Mouse (Mus musculus) hindbrain, embryonic 13.5 days (tissue): ENCODE measurements around the gene Nfic. TPM values are rescaled to one million over a fixed set of nuclear protein-coding genes. Genes with fewer than 3 reads are reported as not detected.
A peak's percentile ranks its signal among the peaks of the same experiment; 100 is the strongest.

Experiments
- ATAC-seq: fragments of 200-750 bp; cut with Nextera tagmentation; 2 replicates; pipeline ENCODE4 v1.8.0; 2017; ENCODE audit warnings: moderate TSS enrichment; ENCODE audit not compliant: low FRiP score
- H3K27ac ChIP-seq: fragments of 300-500 bp; sonication (generic); 2 replicates; pipeline ENCODE4 v1.5.1; 2015; ENCODE audit warnings: inconsistent platforms, mild to moderate bottlenecking, moderate library complexity
- H3K27me3 ChIP-seq: fragments of 300-500 bp; sonication (generic); 2 replicates; pipeline ENCODE4 v1.6.1; 2015; ENCODE audit warnings: mild to moderate bottlenecking, inconsistent platforms
- H3K36me3 ChIP-seq: fragments of 300-500 bp; sonication (generic); 2 replicates; pipeline ENCODE4 v1.6.1; 2015; ENCODE audit warnings: mild to moderate bottlenecking, inconsistent platforms
- H3K4me1 ChIP-seq: fragments of 300-500 bp; sonication (generic); replicated peaks from 2 replicates; pipeline ENCODE4 v1.6.1; 2015; ENCODE audit warnings: inconsistent platforms
- H3K4me2 ChIP-seq: fragments of 300-500 bp; sonication (generic); 2 replicates; pipeline ENCODE4 v1.6.1; 2015; ENCODE audit warnings: inconsistent platforms, mild to moderate bottlenecking, moderate library complexity
- H3K4me3 ChIP-seq: fragments of 300-500 bp; sonication (generic); 2 replicates; pipeline ENCODE4 v1.5.1; 2015; ENCODE audit warnings: mild to moderate bottlenecking, inconsistent platforms
- H3K9ac ChIP-seq: fragments of 300-500 bp; sonication (generic); 2 replicates; pipeline ENCODE4 v1.6.1; 2015; ENCODE audit warnings: mild to moderate bottlenecking, inconsistent platforms
- H3K9me3 ChIP-seq: fragments of 300-500 bp; sonication (generic); 2 replicates; pipeline ENCODE4 v1.6.1; 2016; ENCODE audit warnings: inconsistent platforms
- WGBS: fragments of 180-500 bp; shearing (Covaris S2); methylation state at CpG from one replicate; pipeline ENCODE4 v1.1.7; 2015; 5-methylcytosine and 5-hydroxymethylcytosine counted together
- polyA plus RNA-seq: library from polyadenylated mRNA; unstranded; fragments of >200 nt; fragmentation: Nextera tagmentation; extraction: Ambion mirVana; gene quantifications from 2 replicates; pipeline ENCODE4 v1.2.1, GENCODE M21; 2015

Nfic gene
- polyA plus RNA-seq, 1 experiment from 2014 or later = 21.3 TPM

DNA sequence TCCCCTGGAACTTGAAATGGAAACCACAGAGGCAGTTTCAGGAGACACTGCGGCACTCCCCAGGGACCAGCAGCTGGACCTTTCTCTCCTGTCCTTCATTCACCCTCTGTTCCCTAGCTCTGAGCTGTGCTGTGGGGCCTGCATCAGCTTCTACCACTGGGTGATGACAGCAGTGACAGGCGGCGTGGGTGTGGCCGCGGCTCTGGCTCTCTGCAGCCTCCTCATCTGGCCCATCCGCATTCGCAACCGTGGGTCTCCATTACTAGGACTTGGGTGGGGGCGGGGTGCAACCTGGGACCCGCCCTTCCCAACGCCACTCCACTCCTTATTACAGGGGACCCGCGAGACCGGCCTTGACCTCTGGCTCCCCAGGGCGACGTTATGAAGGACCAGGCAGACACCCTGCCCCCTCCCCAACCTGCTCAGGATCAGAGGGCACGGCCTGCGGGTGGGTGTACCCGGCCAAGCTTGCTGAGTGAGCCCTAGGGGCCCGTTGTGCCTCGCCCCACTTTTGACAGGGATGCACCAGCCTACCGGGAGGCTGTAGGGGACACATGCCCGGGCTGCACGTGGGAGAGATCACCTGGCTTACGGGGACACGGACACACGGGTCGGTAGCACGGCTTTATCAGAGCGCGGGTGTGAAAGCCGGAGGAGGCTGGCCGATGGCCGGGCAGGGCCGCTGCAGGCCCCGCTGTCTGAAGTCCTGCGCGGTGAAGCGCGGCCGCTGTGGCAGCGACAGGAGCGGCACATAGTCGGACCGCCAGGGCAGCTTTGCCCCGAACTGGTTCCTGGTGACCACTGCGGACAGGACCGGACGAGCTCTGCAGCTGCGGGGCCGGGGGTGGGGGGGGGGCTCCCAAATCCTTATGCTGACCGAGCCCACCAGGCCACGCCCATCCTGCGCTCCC, 91.7 kb downstream of the Nfic start:
- peak overlapping the region; percentile 63 for H3K9ac ChIP-seq
- no peak for ATAC-seq
- 10% methylated on average over 54 of the region's 54 CpGs for WGBS
- H3K4me2 ChIP-seq = peak overlapping the region; percentile 52
- peaks cover 43% of the 10 kb centered on the region for H3K36me3 ChIP-seq
- peak overlapping the region; percentile 30 for H3K4me3 ChIP-seq
- H3K27ac ChIP-seq = no peak overlapping the region
- no peaks in the 10 kb centered on the region for H3K9me3 ChIP-seq
- H3K27me3 ChIP-seq = peaks cover 42% of the 10 kb centered on the region
- H3K4me1 ChIP-seq = peaks cover 54% of the 10 kb centered on the region

- H3K4me1 ChIP-seq = peaks cover 64% of the 10 kb centered on the region
These were observed 93.0 kb downstream of the Nfic start for GRCm38 (mm10) chr10:81362336-81362949.

GRCm38 (mm10) chr10:81360721-81361120, 94.7 kb downstream of the Nfic start:
- H3K4me3 ChIP-seq = no peak overlapping the region
- no peak overlapping the region for H3K4me2 ChIP-seq
- WGBS = 68% methylated on average over 8 of the region's 8 CpGs
- peaks cover 56% of the 10 kb centered on the region for H3K4me1 ChIP-seq
- peaks cover 15% of the 10 kb centered on the region for H3K36me3 ChIP-seq
- H3K9ac ChIP-seq = peak overlapping the region; percentile 43; the same call in 1 of the 2 replicates
- H3K27ac ChIP-seq = no peak overlapping the region
- peaks cover 43% of the 10 kb centered on the region for H3K27me3 ChIP-seq
- no peaks in the 10 kb centered on the region for H3K9me3 ChIP-seq
- ATAC-seq = no peak

More at GRCm38 (mm10) chr10:81362336-81362949, 93.0 kb downstream of the Nfic start:
- Histone ChIP-seq H3K27me3 (peaks cover 44% of the 10 kb centered on the region), H3K36me3 (peaks cover 31% of the 10 kb centered on the region), H3K4me3 (no peak overlapping the region), H3K4me2 (no peak overlapping the region), H3K9me3 (no peaks in the 10 kb centered on the region), H3K27ac (no peak overlapping the region), H3K9ac (no peak overlapping the region)
- 79% methylated on average over 12 of the region's 12 CpGs for WGBS
- no peak for ATAC-seq

- Histone ChIP-seq H3K9ac (peak overlapping the region; percentile 83), H3K9me3 (no peaks in the 10 kb centered on the region), H3K4me2 (peak overlapping the region; percentile 91), H3K27ac (no peak overlapping the region), H3K4me3 (peak overlapping the region; percentile 59; the same call in 1 of the 2 replicates), H3K27me3 (peaks cover 27% of the 10 kb centered on the region), H3K4me1 (peaks cover 38% of the 10 kb centered on the region), H3K36me3 (peaks cover 15% of the 10 kb centered on the region)
- ATAC-seq = no peak
- 58% methylated on average over 1 of the region's 1 CpGs for WGBS
These were observed 96.6 kb downstream of the Nfic start for GRCm38 (mm10) chr10:81358841-81359240.

DNA sequence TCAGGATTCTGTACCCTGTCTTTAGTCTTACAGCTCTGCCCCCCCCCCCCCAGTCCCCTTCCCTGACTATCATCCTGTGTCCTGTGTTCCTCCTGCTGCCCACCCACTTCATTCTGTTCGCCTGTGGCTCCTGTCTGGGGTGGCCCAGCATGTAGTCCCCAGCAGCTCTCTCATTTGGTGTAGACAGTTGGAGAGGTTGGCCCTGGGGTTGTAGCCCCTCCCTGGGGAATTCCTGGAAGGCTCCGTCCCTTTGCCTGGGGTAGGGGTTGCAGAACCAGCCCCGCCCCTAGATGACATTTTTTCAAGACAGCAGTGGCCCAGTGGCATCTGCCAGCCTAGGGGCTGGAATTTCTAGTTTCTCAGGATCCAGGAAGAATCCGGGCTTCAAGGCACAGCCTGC, 97.2 kb downstream of the Nfic start:
- WGBS = 28% methylated on average over 4 of the region's 4 CpGs
- Histone ChIP-seq H3K27me3 (peaks cover 21% of the 10 kb centered on the region), H3K9ac (peak overlapping the region; percentile 83), H3K4me3 (peak overlapping the region; percentile 59), H3K27ac (no peak overlapping the region), H3K36me3 (peaks cover 15% of the 10 kb centered on the region), H3K4me1 (peaks cover 32% of the 10 kb centered on the region), H3K4me2 (peak overlapping the region; percentile 91), H3K9me3 (no peaks in the 10 kb centered on the region)
- ATAC-seq = 0 out of 2 replicates have a peak, but pooled peaks have one; percentile 6

GRCm38 (mm10) chr10:81356991-81357844, 98.2 kb downstream of the Nfic start, which contains the start of gene Mfsd12:
Mfsd12 (plus strand) TSS chr10:81357491.
- Histone ChIP-seq H3K4me3 (peak within 1 kb of the TSS; percentile 59), H3K4me1 (peaks cover 32% of the 10 kb centered on the region), H3K27me3 (peaks cover 14% of the 10 kb centered on the region), H3K36me3 (peaks cover 10% of the 10 kb centered on the region), H3K27ac (peak within 1 kb of the TSS; percentile 45; the same call in 1 of the 2 replicates), H3K9me3 (no peaks in the 10 kb centered on the region), H3K9ac (peak within 1 kb of the TSS; percentile 83), H3K4me2 (peak within 1 kb of the TSS; percentile 91)
- 2% methylated on average over 79 of the region's 79 CpGs for WGBS
- peak; percentile 92 for ATAC-seq

- Histone ChIP-seq H3K27me3 (peaks cover 14% of the 10 kb centered on the region), H3K4me2 (0 out of 2 replicates have a peak overlapping the region, but pooled peaks have one; percentile 91), H3K36me3 (peaks cover 6% of the 10 kb centered on the region; the same call in 1 of the 2 replicates), H3K9me3 (no peaks in the 10 kb centered on the region), H3K4me3 (no peak overlapping the region), H3K4me1 (peaks cover 32% of the 10 kb centered on the region), H3K9ac (peak overlapping the region; percentile 0; the same call in 1 of the 2 replicates), H3K27ac (no peak overlapping the region)
- 57% methylated on average over 12 of the region's 12 CpGs for WGBS
- ATAC-seq = peak; percentile 9; the same call in 1 of the 2 replicates
These were observed 99.0 kb downstream of the Nfic start for GRCm38 (mm10) chr10:81356352-81356990.

DNA sequence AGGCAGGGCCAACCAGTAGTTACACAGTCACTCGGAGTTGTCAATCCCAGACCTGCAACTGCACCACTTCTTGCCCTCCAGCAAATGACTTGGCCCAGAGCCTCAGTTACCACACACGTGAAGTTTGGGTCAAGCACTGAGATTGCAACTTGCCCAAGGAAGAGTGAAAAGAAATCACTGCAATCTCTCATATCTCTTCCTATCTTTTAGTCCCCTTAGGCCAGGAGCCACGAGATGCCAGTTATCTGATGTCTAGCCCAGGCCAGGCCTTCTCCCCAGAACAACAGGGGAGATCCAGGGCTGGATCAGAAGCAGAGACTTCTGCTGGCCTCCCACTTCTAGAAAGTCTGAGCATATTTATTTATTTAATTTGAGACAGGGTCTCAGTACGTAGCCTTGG, 99.9 kb downstream of the Nfic start:
- Histone ChIP-seq H3K4me2 (no peak overlapping the region), H3K9me3 (no peaks in the 10 kb centered on the region), H3K4me1 (peaks cover 24% of the 10 kb centered on the region), H3K36me3 (no peaks in the 10 kb centered on the region), H3K27me3 (peaks cover 14% of the 10 kb centered on the region), H3K9ac (no peak overlapping the region), H3K4me3 (no peak overlapping the region), H3K27ac (no peak overlapping the region)
- 87% methylated on average over 4 of the region's 4 CpGs for WGBS
- ATAC-seq = no peak

GRCm38 (mm10) chr10:81354738-81355477, 100.5 kb downstream of the Nfic start:
- H3K9ac ChIP-seq = no peak overlapping the region
- no peak for ATAC-seq
- H3K4me2 ChIP-seq = no peak overlapping the region
- peaks cover 24% of the 10 kb centered on the region for H3K4me1 ChIP-seq
- no peak overlapping the region for H3K4me3 ChIP-seq
- no peaks in the 10 kb centered on the region for H3K9me3 ChIP-seq
- peaks cover 14% of the 10 kb centered on the region for H3K27me3 ChIP-seq
- H3K36me3 ChIP-seq = no peaks in the 10 kb centered on the region
- no peak overlapping the region for H3K27ac ChIP-seq
- 68% methylated on average over 9 of the region's 9 CpGs for WGBS

DNA sequence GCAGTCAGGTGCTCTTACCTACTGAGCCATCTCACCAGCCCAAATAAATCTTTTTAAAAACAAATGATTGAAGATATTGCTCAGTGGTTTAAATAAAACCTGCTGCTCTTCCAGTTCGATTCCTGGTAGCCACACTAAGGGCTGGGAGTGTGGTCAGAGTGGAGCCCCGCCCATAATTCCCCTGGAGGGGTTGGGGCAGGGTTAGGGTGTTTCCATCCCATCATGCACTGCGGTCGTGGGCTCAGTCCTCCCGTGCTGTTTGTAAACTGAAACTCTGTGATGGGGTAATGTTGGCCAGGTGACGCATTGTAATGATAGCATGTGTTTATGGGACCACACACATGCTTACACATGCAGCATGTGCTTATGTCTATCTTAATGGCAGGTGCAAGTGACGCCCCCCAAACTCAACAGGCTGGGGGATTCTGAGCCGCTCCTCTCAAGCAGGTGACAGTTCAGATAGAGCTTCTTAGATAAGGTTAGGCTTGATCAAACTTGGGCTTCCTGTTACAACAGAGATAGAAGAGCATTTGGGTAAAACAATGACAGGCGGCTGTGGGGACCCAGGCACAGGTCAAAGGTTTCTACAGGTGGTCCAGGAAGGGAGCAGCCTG, 103.7 kb downstream of the Nfic start:
- no peak overlapping the region for H3K27ac ChIP-seq
- no peaks in the 10 kb centered on the region for H3K36me3 ChIP-seq
- no peak overlapping the region for H3K9ac ChIP-seq
- no peak for ATAC-seq
- H3K4me3 ChIP-seq = no peak overlapping the region
- no peak overlapping the region for H3K4me2 ChIP-seq
- peaks cover 21% of the 10 kb centered on the region for H3K4me1 ChIP-seq
- no peaks in the 10 kb centered on the region for H3K9me3 ChIP-seq
- H3K27me3 ChIP-seq = peaks cover 27% of the 10 kb centered on the region
- 30% methylated on average over 9 of the region's 9 CpGs for WGBS
